Mouse (Mus musculus) adrenal gland, adult 18-20 months (tissue): ENCODE results near the gene Arl5a. TPM values are rescaled to one million over a fixed set of nuclear protein-coding genes. Genes with fewer than 3 reads are reported as not detected.
A peak's percentile ranks its signal among the peaks of the same experiment; 100 is the strongest.

Source experiments
- DNase-seq, 2 experiments: peaks; one replicate each; pipeline ENCODE4 v3.0.0; 2021 to 2022; ENCODE audit warnings: low spot score in 2 of 2
- total RNA-seq, 2 experiments: library from RNA; stranded (reverse); gene quantifications; 1 replicate in 1 of 2; 2 replicates in 1 of 2; pipeline ENCODE4 v1.2.3; 2021

Gene Arl5a
- total RNA-seq, 2 experiments from 2014 or later: 39.9 to 62.6 TPM

DNA sequence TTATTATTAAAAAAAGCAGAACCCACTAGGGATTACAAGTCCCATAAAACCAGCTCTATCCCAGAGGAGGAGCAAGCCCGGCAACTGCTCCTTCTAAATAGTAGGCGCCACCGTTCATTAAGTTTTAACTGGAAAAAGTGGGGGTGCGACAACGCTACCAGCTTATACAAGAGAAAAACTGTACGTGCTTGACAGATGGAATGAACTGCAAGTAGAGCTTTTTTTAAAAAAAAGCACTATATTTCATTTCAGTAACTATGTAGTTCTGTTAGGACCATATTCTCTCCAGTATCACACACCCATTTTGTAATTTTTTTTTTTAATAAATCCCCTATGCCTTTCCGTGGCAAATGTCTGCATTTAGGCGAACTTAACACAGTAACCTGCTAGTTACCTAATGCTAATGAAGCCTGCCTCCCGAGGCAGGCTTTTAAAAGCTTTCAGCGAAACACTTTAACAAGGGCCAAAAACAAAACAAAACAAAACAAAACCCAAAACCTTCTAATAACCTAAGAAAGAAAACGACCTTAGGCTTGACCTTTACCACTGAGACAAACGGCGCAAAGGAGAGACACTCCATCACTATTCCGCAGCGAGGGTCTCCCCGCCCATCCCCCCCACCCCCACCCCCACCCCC is 972 bp downstream of the Arl5a start:
- no peak for DNase-seq

DNA sequence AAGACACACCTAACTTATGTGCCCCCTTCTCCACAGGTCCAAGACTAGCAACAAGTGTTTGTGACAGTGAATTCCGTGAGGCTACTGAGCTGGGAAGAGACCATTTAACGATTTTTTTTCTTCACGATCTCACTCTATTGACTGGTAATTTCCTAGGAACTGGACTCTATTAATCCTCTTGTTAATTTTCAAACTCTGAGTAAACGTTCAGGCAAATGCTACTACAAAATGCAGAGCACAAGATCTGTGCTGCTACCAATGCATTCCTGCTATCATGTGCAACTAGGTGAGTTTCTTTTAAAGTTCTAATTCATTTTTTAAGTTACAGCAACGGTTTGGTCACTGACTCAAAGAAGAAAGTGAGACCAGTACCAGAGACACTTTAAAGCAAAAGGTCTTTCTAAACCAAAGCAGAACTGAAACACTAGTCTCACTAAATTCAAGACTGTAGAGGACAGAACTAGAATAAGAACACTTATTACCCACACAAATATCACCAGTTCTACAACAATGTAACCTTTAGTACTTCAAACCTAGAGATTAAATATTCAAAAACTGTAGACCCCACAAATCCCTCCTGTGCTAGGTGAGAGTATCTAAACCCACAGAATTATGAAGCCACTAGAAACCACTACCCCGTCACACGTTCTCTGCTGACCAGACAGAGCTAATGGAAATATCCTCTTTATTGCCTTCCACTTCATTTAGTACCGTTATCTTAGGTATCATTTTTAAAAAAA is 1.7 kb downstream of the Arl5a start:
- DNase-seq: no peak

DNA sequence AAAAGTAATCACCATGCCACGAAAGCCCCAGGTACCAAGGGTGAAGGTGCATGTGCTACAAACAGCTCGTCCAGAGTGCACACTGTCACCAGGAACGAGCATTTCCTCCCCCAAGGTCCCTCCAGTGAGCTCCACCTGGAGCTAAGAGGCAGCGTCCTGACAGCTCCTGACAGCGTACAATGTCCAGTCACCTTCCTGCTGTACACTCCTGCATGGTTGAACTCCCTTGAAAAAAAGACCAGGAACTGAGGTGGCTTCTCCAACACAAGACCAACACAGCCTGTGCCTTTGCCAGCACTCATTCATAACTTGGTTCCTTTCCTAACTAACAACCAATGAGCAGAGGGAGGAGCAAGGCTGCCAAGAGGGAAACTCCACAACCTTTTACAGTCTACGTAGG is 3.5 kb downstream of the Arl5a start:
- no peak for DNase-seq

DNA sequence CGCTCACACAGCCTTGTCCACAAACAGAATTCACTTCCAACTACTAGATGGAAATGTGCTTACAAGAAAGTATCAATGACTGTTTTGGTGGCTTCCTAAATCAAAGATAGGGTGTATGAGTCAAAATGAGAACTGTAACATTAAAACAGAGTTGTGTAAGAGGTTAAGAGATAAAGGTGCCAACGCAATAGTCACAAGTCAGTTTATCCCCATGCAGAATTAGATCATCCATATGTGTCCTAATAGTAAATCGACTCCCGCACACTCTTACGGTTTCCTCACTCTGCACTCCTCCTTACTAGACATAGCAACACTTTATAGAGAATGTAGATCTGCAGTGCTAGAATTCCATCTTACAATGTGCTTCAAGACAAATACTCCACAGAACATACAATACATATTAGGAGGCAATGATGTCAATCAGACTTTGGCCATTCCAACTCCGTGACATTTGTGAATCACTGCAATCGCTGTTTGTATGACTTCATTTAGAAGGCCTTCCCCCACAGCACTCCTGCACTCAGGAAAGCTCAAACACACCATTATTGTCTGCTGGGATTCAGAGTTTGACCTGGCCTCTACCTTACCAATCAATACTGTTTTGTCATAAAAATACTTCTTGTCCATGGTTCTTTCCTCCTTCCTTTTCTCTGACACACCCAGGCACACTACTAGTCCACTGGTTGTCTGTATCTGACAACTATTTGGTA is 4.5 kb downstream of the Arl5a start:
- DNase-seq: no peak

DNA sequence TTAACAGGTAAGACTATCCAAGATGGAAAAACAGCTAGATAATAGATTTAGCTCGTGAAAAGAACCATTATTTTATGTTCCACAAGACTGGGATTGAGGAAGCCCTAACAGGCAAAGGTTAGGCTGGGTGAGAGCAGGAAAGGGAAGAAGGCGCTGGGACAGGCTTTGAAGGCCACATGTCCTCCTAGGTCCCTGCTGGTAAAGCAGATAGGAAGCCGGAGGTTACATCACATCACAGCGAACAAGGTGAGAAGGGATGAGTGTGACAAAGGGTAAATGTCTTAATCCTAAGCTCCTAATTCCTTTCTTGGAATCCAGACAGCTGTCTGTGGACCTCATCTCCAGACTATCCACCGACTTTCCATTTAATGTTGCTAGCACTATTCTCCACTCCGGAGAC is 5.4 kb downstream of the Arl5a start:
- DNase-seq: no peak

DNA sequence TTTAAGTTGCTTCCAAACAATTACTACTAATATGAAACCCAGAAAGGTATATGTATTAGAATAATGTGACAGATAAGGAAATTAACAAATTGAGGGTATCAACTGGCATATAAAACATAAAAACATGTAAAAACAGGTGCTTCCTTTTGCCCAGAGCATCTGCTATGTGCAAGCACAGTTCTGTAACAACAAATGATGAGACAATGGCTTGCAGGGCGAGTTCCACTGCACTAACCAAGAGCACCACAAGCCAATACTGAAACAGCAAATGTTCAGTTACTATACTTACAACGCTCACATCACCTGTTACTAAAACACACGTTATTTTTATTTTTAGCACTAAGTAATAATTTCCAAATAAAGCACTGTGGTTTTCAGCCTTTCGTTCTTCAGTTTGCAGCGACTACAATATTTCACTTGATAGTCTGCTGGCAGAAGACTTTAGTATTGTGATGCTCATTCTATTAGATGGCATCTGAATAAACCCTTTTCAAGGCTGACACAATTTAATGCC is 12.1 kb downstream of the Arl5a start:
- no peak for DNase-seq

DNA sequence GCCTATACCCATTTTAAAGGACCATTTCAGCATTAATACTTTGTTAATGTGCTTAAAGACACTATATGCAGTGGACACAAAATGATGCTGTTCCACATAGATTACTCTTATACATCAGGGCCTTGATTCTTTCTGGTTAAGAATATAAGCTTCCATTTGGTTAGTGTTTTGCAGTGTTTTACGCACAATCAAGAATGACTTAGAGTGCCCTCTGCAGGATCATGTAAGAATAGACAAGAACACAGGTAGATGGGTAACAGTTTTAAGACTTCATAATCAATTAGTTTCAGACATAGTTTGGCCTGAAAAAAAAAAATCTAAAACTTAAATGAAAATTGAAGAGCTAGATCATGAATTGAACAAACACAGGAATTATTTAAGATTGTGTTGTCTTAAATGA is 18.2 kb downstream of the Arl5a start:
- DNase-seq: no peak

DNA sequence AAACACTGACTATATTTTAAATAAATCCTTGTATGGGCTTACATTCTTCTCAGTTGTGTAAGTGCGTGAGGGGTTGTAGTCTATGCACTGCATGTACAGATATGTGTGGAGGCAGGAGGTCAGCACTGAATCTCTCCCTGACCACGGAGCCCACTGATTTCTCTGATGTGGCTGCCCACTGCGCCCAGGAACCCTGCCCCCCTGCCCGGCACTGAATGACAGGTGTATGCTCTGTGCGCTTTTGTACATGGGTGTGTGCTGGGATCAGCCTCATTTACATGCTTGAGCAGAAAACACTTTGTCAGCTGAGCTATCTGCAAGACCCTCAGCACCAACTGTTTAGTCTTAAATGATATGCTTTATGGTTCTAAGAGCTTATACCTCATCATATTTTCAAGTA is 19.5 kb downstream of the Arl5a start:
- no peak for DNase-seq

DNA sequence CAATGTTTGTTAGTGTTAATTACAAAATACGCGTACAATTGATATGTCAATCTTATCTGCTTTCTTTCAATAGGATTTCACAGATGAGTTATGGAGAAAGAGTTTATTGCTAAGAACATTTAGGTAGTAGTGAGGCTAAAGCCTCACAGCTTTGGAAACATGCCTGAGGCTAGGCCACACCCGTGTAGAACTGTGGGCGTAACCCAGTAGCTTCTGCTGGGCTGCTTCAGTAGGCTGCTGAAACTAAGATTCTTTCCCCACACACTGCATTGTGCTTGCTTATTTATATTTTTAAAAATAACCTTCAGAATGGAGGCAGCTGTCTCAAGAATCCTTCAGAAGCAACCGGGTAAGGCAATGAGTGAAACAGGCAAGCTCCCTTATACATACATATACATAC is 30.2 kb downstream of the Arl5a start:
- DNase-seq: no peak

DNA sequence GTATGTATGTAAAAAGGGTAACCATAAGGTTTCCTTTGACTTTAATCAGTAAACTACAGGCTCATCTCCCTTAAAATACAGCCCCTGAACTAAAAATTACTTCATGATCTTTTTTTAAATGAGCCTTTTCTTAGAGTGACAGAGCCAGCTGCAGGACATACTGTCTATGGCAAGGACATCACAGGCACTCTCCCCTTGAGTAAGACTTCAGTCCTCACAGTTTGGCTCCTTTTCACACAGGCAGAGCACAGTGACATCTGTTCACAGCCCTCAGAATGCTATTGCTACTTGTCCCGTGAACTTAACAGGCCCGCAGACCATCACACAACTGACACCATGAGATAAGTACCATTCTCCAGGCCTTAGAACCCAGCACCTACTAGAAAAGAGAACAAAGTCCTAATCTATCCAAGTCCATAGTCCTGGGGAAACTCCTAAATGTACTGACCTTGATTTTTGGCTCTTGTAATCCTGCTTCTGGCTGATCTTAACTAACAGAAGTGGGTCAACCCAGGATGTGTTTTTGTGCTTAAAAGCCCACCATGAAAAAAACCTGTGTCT is 34.2 kb downstream of the Arl5a start:
- DNase-seq: no peak

DNA sequence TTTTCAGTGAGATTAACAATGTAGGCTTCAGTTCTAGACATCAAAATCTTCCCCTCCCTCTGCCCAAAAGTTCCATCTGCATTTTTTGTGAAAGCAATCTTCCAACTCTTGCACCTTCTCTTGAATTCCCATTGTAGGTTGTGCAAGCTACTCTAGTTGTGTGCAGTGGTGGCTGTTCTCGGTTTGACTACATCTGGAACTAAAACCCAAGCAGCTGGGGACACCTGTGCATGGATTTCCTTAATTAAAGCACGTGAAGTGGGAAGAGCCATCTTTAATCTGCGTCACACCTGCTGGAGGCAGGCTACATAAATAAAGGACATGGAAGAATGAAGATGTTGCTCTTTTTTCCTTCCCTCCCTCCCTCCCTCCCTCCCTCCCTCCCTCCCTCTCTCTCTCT is 34.7 kb downstream of the Arl5a start:
- DNase-seq: no peak

DNA sequence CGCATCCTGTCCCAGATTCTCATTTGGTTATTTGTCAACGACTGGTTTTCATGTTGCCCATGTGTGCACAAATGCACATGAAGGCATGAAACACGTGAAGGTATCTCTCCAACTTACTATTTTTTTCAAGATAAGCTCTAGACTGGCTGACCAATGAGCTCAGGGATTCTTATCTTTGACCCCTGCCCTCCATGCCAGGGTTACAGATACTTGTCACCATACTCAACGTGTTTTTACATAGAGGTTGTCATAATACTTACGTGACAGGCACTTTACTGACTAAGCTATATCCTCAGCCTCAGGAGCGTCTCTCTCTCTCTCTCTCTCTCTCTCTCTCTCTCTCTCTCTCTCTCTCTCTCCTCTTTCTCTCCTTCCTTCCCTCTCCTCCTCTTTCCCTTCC is 38.2 kb downstream of the Arl5a start:
- no peak for DNase-seq

DNA sequence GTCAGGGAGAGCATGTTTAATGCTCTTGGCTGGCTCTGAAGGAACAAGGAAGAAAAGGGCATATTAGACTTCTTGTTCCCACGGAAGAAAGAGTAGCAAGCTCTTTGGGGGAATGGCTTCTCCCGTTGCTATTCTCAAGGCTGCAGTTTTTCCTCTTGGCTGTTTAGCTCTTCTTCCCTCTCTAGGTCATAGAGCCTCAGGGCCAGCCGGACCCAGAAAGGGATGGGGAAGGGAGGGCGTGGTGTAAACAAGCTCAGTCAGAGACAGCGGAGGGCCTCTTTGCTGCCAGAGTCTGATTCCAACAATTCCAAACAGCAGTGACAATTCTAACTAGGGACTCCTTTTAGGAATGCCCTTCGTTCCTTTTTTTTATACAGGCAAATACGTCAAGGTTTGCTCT is 38.7 kb downstream of the Arl5a start:
- no peak for DNase-seq

DNA sequence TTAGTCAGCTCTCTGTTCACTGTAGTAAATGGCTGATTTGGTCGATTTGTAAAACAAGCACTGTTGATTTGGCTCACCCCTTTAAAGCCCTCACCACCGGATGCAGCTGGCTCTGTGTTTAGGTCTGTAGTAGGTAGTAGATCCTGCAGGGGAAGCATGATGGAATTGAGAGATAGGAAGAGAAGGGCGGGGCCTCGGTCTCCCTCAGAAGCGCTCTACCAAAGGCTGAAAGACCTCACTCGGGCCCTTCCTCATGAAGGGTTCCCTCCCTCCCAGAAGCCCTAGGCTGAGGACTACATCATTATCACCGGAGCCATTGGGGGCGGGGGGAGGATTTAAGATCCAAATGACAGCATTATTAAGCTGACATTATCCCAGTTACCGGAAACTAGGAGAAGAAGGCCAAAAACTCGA is 45.8 kb downstream of the Arl5a start:
- DNase-seq: no peak

DNA sequence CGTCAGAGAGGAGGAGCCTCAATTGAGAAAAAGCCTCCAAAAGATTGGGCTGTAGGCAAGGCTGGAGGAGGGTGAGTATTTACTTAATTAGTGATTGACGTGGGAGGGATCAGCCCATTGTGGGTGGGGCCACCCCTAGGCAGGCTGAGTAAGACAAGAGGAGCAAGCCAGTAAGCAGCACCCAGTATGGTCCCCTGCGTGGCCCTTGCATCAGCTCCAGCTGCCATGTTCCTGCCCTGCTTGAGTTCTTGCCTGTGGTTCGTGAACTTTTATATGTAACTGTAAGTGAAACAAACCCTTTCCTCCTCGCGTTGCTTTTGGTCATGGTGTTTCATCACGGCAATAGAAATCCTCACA is 46.3 kb downstream of the Arl5a start, which contains the start of gene Neb:
Neb (minus strand) TSS at position 27 of the 357 bp plus-strand sequence.
- DNase-seq: no peak

DNA sequence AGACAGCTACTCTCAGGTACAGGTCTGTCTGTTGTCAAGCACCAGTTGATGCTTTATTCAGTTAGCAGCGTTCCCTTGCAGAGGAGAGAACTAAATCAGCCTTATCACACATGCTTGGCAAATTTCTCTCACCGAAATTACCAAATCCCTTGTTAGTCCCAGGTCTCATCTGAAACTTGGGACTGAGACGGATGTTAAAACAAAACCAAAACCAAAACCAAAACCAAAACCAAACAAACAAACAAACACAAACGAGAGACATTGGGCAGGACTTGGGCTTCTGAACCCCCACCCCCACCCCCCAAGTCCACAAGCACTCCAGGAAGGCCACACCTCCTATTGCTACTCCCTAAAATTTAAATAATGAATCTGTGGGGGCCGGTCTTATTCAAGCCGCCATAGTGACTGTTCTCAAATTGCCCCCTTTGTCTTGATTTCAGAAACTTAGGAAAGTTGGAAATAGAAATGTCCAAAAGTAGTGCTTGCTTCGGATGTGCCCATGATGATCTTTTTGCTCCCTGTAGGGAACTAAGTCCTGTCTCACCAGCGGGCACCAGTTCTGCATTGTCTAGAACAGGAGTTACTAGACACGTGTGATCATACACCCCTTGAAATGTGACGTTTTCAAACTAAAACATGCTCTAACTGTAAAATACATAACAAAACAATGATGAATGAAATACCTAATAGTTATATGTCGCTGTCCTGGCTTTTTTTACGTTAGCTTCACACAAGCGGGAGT is 46.8 kb downstream of the Arl5a start:
- no peak for DNase-seq

DNA sequence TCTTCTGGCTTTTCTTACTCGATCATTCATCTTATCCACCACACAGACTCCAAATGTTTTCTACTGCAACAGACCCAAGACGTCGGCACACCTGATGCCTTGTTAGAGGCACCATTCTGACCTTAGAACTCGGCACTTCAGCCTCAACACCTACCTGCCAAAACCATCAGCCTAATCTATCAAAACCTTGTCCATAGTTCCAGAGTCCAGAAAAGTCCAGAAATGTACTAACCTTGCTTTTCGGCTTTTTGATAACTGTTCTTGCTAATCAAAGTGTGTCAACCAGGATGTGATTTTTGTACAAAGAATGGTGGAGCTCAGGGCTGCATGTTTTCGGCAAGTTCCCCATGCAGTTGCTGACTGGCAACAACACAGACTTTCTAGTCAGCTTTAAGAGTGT is 50.0 kb downstream of the Arl5a start:
- no peak for DNase-seq

DNA sequence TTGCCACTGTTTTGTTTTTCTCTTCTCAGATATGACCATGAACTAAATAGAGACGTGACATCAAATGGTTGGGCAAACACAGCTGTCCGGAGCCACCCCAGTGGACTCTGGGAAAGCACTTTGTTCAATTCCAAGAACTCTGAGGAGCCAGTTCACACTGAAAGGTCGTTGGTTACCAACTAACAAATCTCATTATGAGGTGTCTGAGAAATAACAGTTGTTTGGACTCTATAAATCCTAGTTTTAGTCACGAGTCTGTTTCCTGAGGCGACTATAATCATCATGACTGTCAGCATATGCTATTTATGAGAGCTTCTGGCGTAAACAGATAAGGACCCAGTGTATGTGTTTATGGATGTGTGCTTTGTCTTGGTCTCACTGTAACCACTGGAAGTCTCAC is 52.2 kb downstream of the Arl5a start:
- DNase-seq: no peak

DNA sequence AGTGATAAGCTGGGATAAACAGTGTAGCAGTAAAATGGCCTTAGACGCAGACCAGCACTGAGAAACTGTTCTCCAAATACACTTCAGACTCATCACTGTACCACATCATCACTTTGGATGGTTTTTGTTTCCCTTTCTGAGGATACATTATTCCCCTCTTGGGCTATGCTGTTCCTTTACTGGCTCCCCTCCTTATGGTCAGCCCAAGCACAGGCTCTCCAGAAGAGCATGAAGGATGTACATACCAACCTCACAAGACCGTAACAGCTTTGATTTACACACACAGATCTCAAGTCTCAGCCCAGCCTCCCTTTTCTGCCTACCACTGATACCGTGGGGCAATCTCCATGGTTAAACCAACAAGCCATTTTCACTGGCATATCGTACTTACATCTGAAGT is 52.6 kb downstream of the Arl5a start:
- peak in 1 of 2 experiments; percentile 16 for DNase-seq

DNA sequence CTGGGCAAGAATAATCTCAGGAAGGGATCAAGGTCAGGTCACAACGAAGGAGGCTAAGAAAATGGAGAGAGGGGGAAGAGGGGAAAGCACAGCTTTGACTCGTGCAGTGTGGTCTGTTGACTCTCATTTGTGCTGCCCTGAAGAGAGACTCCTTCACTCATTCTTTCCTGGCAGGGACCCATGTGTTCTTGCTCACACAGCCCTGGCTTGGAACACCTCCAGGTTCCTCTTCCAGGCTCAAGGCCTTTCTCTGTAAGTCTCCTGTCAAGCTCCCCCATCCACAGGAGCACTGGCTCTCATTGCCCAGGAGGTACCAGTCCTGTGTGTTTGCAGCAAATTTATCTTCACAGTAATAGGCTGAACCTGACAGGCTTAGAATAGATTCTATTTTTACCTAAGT is 53.6 kb downstream of the Arl5a start:
- peak; percentile 35 to 78 for DNase-seq

DNA sequence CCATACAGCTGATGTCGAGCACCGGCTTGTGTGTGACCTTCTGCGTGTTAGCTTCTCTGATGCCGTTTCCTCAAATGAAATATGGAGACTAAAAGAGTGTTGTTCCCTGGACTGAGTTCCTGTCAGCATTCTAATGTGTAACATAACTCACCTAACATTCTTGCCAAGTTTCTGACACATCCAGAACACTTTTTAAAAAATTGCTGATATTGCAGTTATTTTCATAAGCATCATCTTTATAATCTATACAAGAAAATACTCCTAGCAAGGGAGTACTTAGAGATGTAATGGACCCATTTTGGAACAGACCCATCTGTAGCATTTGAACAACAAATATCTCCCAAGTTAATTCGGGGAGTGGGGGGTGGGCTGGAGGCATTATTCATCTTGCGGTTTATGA is 55.1 kb downstream of the Arl5a start:
- DNase-seq: no peak
